Mouse (Mus musculus) layer of hippocampus, postnatal 14 days (tissue): Measurements from ENCODE around the gene Faim2. TPM values are rescaled to one million over a fixed set of nuclear protein-coding genes. Genes with fewer than 3 reads are reported as not detected.

Source experiments
- DNase-seq, 2 experiments: peaks; one replicate each; pipeline ENCODE4 v3.0.0; 2021 to 2022; ENCODE audit warnings: low spot score in 2 of 2, mixed read lengths in 1 of 2
- total RNA-seq, 2 experiments: library from RNA; stranded (reverse); gene quantifications; 2 replicates each; pipeline ENCODE4 v1.2.3; 2021

Faim2 gene
- total RNA-seq, 2 experiments from 2014 or later, result 145 to 153 TPM

DNA sequence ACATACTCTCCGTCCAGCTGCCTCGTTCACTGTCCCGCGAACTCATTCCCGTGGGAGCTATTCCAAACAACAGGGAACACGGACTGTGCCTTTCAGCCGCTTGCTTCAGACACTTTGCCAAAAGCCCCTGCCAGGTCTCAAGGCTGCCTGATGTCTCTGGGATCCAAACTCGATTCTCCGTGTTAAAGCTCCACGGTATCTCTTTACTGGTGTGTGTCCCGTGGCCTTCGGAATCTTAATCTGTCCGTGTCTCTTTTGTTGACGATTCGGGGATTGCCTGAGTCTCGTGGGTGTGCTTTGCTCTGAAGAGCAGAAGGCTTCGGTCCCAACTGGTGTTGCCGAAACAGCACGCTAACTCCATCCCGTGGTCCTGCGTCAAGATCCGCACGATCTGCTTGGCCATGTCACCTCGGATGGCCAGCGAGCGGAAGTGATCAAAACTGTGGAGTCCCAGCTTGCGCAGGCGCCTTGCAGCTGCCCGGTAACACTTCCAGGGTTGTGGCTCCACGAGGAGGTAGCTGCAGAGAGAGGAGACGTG lies 57.7 kb downstream of the Faim2 start:
- no peak for DNase-seq

DNA sequence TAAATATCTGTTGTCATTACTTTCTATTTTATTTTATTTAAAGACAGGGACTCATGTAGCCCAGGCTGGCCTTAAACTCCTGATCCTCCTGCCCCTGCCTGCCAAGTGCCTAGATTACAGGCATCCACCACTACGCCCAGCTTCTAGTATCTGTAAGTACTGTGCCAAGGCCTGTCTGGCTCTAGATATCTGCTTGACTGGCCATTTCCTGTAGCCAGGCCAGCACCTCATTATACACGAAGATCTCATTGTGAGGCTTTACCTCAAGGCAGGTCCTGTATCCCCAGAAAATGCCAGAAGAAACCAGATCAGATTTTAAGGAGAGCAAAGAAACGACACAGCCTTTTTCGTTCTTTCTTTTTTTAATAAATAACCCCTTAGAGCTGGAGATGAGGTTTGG lies 58.2 kb downstream of the Faim2 start:
- no peak for DNase-seq

DNA sequence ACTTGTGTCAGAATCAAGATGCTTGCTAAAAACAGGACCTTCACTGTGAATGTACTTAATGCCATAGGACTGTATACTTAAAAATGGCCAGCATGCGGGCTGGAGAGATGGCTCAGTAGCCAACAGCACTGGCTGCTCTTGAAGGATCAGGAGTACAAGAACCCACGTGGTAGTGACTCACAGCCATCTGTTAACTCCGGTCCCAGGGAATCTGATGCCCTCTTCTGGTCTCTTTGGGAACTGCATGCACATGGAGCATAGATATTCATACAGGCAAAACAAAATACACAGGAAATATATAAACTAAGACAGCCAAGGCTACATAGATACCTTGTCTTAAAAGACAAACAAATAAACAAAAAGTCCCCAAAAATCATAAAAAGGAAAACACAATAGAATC lies 58.9 kb downstream of the Faim2 start:
- peak; percentile 71 to 87 for DNase-seq

DNA sequence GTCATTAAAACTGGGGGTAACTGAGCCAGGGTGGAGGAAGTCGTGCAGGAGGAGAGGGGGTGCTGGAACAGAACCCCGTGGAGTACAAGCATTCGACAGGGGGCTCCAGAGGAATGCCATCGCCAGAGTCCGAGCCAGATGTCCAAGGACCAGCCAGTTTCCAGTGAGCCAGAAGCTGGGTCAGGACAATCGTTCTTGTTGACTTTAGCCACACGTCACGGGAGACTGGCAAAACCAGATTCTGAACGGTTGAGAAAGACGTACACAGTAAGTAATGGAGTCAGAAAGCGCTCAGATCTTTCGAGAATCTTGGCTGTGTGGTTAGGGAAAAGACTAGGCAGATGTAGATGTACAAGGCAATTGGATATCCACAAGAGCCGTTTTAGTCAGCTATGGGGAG lies 64.8 kb downstream of the Faim2 start:
- no peak for DNase-seq

DNA sequence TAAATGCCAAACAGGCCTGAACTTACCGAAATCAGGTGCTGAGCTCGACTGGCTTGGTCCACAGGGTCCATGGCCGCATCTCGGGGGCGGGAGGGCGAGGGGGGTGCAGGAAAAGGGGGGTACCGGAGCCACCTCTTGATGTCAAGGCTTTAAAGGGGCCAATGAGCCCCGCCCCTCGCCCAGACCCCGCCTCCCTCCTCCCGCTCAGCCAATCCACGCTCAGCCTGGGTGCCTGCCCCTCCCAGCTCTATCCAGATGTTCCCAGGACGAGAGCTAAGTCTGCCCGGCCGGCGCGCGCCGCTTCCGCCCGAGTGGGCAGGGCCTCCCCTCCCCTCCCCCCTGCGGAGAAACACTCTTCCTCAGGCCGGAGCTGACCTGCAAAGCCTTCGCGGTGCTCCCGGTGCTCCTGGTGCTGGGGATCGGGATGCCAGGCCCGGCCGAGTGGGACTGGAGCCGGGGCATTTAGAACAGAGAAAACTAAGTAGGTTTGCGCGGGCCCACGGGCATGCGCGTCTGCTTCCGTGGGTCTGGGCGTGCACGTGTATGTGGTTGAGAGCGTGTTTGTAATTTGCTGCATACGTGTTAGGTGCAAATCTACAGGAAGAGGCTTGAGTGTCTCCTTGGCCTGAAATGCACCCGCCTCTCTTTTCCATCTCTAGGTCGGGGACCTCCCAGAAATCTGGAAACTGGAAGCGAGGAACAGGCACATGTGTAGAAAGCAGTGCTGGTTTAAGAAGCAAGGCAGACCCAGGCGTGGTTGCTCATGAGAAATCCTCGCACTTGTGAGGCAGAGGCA lies 70.2 kb downstream of the Faim2 start, which contains the start of gene Nckap5l:
Nckap5l (minus strand) TSS at position 143 of the 796 bp plus-strand sequence.
- DNase-seq, result peak; percentile 83 to 92

DNA sequence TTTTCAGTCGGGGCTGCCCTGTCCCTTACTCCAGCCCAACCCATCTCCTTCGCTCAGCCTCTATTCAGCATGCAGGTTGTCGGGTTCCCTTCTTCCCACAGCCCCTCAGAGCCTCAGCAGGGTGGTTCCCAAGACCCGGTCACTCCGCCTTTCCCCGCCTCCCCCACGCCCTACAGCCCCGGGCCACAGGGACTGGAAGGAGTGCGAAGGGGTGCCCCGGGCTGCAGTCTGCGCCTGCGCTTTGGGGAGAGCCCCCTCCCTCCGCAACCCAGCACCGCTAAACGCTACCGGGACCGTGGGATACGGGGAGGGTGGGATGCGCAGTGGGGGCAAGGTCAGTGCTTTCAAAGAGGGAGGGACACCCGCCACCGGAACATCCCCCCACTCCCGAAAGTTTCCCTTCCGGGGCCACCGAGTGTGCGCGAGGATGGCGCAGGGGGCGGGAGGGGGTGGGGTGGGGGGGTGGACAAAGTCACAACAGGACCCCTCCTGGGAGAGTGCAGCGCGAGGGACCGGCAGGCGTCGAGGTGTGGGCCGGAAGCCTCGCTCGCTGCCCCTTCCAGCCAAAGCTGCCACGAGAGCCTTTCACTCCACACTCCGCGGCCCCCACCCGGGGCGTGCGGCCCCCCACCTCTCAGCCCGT lies 70.9 kb downstream of the Faim2 start:
- DNase-seq, result peak; percentile 55 to 64

DNA sequence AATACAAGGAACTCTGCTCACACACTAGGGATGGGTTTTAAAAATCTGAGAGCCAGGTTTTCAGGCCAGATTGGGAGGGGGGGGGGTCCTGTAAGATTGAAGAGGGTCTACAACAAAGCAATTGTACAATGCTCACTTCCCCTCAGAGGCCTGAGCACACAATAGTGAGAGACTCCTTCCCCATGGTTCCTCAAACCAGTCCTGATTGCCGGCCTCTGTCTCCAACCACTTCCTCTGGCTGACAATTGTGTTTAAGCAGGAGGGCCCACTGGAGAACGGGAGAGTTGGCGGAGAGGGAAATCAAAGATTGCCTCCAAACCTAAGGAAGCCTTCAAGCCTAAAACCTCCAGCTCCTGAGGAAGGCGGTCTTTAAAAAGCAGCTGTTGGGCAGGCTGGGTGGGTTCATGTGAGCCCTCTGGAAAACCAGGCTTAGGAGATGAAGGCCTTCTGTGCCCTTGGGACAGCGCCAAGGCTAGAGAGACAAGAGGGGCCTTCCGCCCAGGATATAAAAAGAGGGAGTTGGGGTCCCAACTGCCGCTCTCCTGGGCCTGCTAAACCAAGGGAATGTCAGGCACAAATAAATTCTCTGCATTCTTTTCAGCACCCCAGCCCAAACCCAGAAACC lies 71.5 kb downstream of the Faim2 start:
- no peak for DNase-seq

DNA sequence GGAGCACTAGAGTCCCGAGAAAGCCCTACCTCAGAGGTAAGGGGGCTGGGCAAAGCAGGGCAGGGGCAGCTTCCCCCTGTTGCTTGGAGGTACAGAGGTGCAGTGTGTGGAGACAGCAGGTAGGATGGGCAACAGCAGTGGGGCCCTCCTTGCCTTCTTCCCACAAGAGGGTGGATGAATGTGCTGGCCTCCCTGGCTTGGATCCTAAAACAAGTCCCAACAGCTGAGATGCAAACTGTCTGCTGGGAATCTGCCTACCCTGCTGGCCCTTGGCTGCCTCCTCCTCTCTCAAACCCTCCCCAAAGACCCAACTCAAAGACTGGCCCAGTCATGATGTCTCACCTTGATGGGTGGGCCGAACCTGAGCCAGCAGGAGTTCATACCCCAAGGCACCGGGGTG lies 72.5 kb downstream of the Faim2 start:
- DNase-seq, result no peak

DNA sequence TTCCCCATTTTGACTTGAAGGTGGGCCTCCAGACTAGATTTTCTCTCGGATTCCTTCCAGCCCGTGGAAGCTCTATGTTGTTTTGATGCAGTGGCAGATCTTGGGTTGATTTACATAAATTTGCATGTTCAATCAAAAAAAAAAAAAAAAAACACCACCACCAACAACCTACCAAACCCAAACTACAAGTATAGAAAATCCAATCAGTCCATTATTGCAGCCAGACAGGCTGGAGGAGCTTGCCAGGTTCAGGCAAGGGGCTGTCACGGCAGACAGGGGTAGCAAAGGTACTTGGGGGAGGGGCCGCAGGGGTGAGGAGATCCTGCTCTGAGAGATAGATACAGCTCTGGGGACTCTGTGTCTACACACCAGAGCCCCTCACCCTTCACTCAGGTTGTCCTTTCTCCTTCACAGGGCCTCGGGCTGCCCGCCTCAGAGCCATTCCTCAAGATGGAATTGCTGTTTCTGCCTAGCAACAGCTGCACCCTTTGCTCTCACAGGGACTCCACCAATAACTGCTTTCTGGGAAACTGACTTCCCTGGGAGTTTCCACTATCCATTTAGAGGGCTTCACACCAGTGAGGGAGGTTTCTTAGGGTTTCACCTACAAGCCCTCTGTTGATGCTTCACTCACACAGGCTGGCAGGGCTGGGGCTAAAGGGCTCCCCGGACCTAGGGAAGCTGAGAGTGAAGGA lies 73.2 kb downstream of the Faim2 start:
- no peak for DNase-seq

DNA sequence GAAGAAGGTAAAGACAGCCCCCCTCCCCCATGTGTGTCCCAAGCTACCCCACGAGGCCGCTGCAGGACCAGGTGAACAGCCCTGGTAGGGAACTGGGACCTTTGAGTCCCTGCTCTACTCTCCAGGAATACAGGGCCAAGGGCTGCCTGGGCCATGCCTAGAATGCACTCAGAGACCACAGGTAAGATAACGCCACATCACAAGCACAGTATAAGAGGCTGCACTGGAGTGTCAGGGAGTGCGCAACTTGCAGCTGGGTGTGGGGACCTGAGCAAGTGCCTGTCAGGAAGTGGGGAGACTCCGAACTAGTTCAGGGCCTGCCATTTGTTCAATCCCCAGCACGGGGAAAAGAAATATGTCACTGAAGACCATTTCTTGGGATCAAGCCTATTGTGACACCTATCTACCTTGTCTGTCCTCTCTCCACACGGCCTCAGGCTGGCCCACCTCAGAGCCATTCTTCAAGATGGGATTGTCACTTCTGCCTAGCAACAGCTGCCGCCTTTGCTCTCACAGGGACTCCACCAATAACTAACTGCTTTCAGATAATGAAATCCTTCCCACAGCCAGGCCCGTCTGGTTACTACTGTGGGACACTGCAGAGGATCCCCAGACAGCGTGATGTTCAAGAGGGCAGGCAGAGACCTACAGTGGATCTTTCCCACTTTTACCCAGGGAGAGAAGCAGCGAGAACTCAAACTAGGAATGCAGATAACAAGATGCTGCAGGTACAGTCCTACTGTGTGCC lies 74.6 kb downstream of the Faim2 start:
- no peak for DNase-seq

DNA sequence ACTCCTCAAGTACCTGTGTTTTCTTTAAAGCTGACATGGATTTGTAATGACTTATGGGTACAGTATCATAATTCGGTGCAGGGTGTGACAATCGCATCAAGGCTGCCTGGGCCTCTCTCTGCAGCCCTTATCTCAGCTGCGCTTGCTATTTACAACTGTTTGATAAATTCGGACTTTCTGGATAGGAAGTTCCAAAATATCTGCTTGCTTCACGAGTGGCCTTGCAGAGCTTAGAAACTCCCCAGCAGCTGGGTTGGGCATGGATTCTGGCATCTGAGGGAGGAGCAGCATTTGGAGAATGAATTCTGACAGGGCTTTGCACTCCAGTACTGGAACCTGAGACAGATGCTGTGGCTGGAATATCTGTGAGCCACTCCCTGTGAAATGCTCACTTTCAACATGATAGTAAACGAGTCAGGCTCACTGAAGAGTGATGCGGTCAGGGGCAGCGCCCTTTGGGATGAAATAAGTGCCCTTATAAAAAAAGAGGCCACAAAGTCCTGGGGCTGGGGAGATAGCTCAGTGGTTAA lies 78.1 kb downstream of the Faim2 start:
- no peak for DNase-seq

DNA sequence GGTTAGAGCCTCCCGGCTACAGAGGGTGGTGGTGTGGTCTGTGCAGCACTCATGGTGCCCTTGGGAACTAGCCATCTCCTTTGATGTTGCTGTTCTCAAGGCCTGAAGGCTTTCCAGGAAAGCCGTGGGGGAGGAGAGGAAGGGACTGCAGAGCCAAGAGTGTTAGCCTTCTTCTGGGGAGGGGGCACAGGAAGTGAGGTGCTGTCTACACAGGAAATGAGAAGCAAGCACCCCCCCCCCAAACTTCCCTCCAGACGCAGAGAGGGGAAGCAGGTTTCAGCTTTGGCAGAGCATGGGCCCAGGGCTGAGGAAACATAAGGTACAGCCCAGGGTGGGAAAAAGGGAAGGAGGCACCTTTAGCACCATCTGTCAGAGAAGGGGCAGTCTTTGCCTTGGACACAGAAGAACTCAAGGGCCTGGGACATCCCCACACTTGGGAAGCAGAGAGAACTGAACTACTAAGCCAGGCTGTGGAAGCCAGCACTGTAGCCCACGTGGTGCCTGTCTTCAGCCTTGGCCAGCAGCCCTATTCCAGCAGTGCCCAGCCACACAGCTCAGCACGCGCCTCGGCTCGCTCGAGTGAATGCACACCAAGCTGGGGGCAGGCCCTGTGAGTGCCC lies 78.7 kb downstream of the Faim2 start:
- peak; percentile 49 to 58 for DNase-seq

Other genes starting within 250 kb of the Faim2 start
- 100 to 1,000 TPM in 1 of 2 experiments, 10 to 100 TPM in 1; 92.8 to 103 TPM for gene Prpf40b, start 233.1 kb downstream of the Faim2 start, total RNA-seq
- 1 to 10 TPM; 1.5 to 1.7 TPM for gene Fam186b, start 232.3 kb downstream of the Faim2 start, total RNA-seq
- gene Fmnl3, start 157.7 kb downstream of the Faim2 start, total RNA-seq, result 10 to 100 TPM; 12.6 to 13.8 TPM
- gene Tmbim6, start 135.3 kb downstream of the Faim2 start, total RNA-seq, result 100 to 1,000 TPM; 357 to 369 TPM
- 10 to 100 TPM; 29.1 to 34.9 TPM for gene Nckap5l, start 70.4 kb downstream of the Faim2 start, total RNA-seq
- 1 to 10 TPM; 4.3 to 5.0 TPM for gene Bcdin3d, start 53.4 kb downstream of the Faim2 start, total RNA-seq
- not detected for gene Aqp2, start 50.9 kb upstream of the Faim2 start, total RNA-seq
- gene Aqp5, start 62.6 kb upstream of the Faim2 start, total RNA-seq, result not detected
- gene Aqp6, start 73.2 kb upstream of the Faim2 start, total RNA-seq, result under 1 TPM; 0.19 to 0.37 TPM
- gene Racgap1, start 123.5 kb upstream of the Faim2 start, total RNA-seq, result 1 to 10 TPM; 7.6 to 8.7 TPM
- gene Asic1, start 142.2 kb upstream of the Faim2 start, total RNA-seq, result 10 to 100 TPM; 37.3 to 41.3 TPM
- gene Smarcd1, start 174.0 kb upstream of the Faim2 start, total RNA-seq, result 100 to 1,000 TPM in 1 of 2 experiments, 10 to 100 TPM in 1; 96.1 to 106 TPM
- gene Gm17349, start 177.3 kb upstream of the Faim2 start, total RNA-seq, result 1 to 10 TPM; 5.3 to 5.5 TPM
- gene Gpd1, start 189.3 kb upstream of the Faim2 start, total RNA-seq, result 10 to 100 TPM; 76.3 to 83.1 TPM
- 100 to 1,000 TPM; 124 to 129 TPM for gene Cox14, start 197.5 kb upstream of the Faim2 start, total RNA-seq
- 10 to 100 TPM; 32.6 to 39.3 TPM for gene Cers5, start 244.7 kb upstream of the Faim2 start, total RNA-seq